In the genomic region with DNA sequence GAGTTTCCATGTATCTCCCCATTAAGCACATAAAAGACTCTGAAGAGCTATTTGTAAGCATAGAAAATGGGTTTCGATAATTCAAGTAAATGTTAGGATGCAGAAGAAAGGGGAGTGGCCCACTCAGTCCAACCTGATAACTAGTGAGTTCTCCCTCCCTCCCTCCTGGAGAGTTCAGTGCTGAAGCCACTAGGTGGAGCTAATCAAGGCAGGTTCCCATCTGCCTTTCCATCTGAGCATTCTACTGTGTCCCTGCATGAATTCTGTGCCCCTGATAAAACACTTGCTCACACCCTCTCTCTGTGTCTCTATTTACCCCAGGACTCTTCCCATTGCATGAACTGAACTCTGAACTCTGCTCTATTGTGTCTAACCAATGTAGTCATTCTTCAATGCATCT, we compare ENCODE assay signal across 10 mouse cellular contexts. TPM values are rescaled to one million over a fixed set of nuclear protein-coding genes. Genes with fewer than 3 reads are reported as not detected.
A peak's percentile ranks its signal among the peaks of the same experiment; 100 is the strongest.
DNase-seq lines count a peak whose midpoint lies in the region; ATAC-seq lines count a peak whose summit lies in the region.
"Had no signal": no experiment of that assay in that cellular context is flagged by ENCODE, and none has a peak within 500 bp of the region (broad histone marks: within the 10 kb centered on the region; RNA-seq: fewer than 3 reads in every experiment).

No protein-coding gene starts in this region.

- WGBS in limb, embryonic 11.5 days, result 84% methylated on average over 1 of the region's 1 CpGs
- WGBS in limb, embryonic 10.5 days, result 83% methylated on average over 1 of the region's 1 CpGs

- H3K36me3 ChIP-seq in limb, embryonic 11.5 days (ENCODE audit: control insufficient read depth, insufficient read depth, low read length), result no peaks in the 10 kb centered on the region
- H3K36me3 ChIP-seq in limb, embryonic 10.5 days, result no peaks in the 10 kb centered on the region
- H3K36me3 ChIP-seq: liver, embryonic 15.5 days had no signal

- no peak for ATAC-seq in limb, embryonic 11.5 days (ENCODE audit: insufficient number of reproducible peaks, low FRiP score, low TSS enrichment, low read depth)

- H3K4me1 ChIP-seq in limb, embryonic 11.5 days (ENCODE audit: control insufficient read depth, insufficient read depth, low read length), result no peaks in the 10 kb centered on the region
- no peaks in the 10 kb centered on the region for H3K4me1 ChIP-seq in limb, embryonic 10.5 days
- H3K4me1 ChIP-seq: liver, embryonic 15.5 days had no signal

- H3K9me3 ChIP-seq in limb, embryonic 11.5 days (ENCODE audit: control insufficient read depth, low read length), result no peaks in the 10 kb centered on the region
- no peaks in the 10 kb centered on the region for H3K9me3 ChIP-seq in limb, embryonic 10.5 days (replicated peaks)
- H3K9me3 ChIP-seq: liver, embryonic 15.5 days had no signal

- peak; percentile 15 for DNase-seq in adrenal gland, postnatal 14 days
- no peak for DNase-seq in adrenal gland, adult 8-10 months
- DNase-seq in limb, embryonic 11.5 days (ENCODE audit: low spot score), result peak; percentile 50
- no peak for DNase-seq in limb, embryonic 10.5 days (ENCODE audit: low spot score)
- DNase-seq in ZHBTc4 (ENCODE audit: low read depth, low spot score) (peak; percentile 50), MN1 (ENCODE audit: low spot score) (no peak)
- peak; percentile 4 for DNase-seq in lung, postnatal 36 days
- no peak for DNase-seq in cerebellum, postnatal 36 days

- no peaks in the 10 kb centered on the region for H3K27me3 ChIP-seq in limb, embryonic 11.5 days (ENCODE audit: control insufficient read depth, insufficient read depth, low read length)
- H3K27me3 ChIP-seq in limb, embryonic 10.5 days (ENCODE audit: low read depth, poor library complexity, severe bottlenecking), result no peaks in the 10 kb centered on the region
- H3K27me3 ChIP-seq: liver, embryonic 15.5 days had no signal

- no peak overlapping the region for H3K4me3 ChIP-seq in limb, embryonic 11.5 days (ENCODE audit: low read depth, low read length)
- H3K4me3 ChIP-seq in limb, embryonic 10.5 days, result no peak overlapping the region
- H3K4me3 ChIP-seq: liver, embryonic 15.5 days had no signal

- H3K4me2 ChIP-seq in limb, embryonic 11.5 days (ENCODE audit: low read depth, severe bottlenecking), result no peak overlapping the region
- H3K4me2 ChIP-seq: liver, embryonic 15.5 days had no signal

- H3K9ac ChIP-seq in limb, embryonic 11.5 days (ENCODE audit: low read length), result no peak overlapping the region
- H3K9ac ChIP-seq: liver, embryonic 15.5 days had no signal

- H3K27ac ChIP-seq in limb, embryonic 11.5 days (replicated peaks; ENCODE audit: low read depth, low read length), result no peak overlapping the region
- H3K27ac ChIP-seq in limb, embryonic 10.5 days, result no peak overlapping the region
- H3K27ac ChIP-seq: liver, embryonic 15.5 days had no signal

RNA-seq across cellular contexts. Expression of a gene that starts 57.1 kb away (rescaled TPM):
- 0.56 and 0.60 TPM in 2 replicates for total RNA-seq in adrenal gland, postnatal 14 days (2021)
- total RNA-seq in adrenal gland, adult 8-10 months (2022), result not detected
- 1.1 and 1.2 TPM in 2 replicates for polyA plus RNA-seq in limb, embryonic 11.5 days (2014; fragmentation: Nextera tagmentation; extraction: Ambion mirVana)
- 0.11 and 1.4 TPM in 2 replicates for polyA plus RNA-seq in limb, embryonic 10.5 days (2016; fragmentation: Nextera tagmentation; extraction: Ambion mirVana)
- polyA plus RNA-seq: liver, embryonic 15.5 days; stomach, embryonic 16.5 days had no signal

Comparison
In these comparisons a context has a peak if more than half of its experiments do, and no peak if none do; other contexts are left out.
1. DNase-seq: peak in adrenal gland, postnatal 14 days (single experiment), limb, embryonic 11.5 days (single experiment), ZHBTc4 (single experiment) and lung, postnatal 36 days (single experiment); none in adrenal gland, adult 8-10 months (single experiment), limb, embryonic 10.5 days (single experiment), MN1 (single experiment) and cerebellum, postnatal 36 days (0 of 2).